Mouse (Mus musculus): ENCODE results near the gene Mllt11.

DNA sequence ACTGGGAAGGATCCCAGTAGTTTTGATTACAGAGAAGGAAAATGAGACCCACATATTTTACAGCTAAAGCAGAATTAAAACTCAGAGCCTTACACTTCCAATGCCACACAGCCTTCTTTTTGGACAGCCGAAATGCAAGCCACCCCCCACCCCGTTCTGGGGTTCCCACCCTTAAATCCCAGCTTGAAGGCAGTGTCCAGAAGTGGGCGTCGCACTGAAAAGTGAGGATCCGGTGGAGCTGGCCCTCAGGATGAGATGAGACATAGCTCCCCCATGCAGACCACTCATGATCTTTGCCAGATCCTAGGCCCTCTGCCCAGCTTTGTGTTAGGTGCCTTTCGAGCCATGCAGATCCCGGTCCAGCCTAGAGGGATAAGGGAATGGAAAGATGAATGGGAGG lies 9.5 kb upstream of the Mllt11 start, which contains the start of gene Gm128:
- TF ChIP-seq CTCF (IDR thresholded peaks at IDR 0.05; ENCODE audit: low read depth, low read length) = no peak
- TF ChIP-seq POLR2A (IDR thresholded peaks at IDR 0.05; ENCODE audit: borderline replicate concordance, low read depth, low read length) = no peak
